Mouse (Mus musculus): ENCODE measurements at regions not wholly inside any gene's neighbourhood (a gene's known extent, or its start where the extent isn't known, plus 50 kb on each side); places are given as distances from the start of the nearest gene placed in this dataset.

GRCm38 (mm10) chr1:56171157-56171556, 466.1 kb downstream of the Hsfy2 start:
- DNase-seq (ENCODE audit: low spot score) (no peak), ATAC-seq (ENCODE audit: low read depth) (no peak)
- Histone ChIP-seq H3K9me3 (ENCODE audit: control insufficient read depth, low read length) (0 out of 2 replicates have a peak, but pooled peaks cover 4% of the 10 kb centered on the region), H3K4me3 (ENCODE audit: low read depth, low read length) (no peak overlapping the region), H3K4me1 (ENCODE audit: control insufficient read depth, insufficient read depth, low read length) (no peaks in the 10 kb centered on the region), H3K27ac (replicated peaks; ENCODE audit: low read depth, low read length) (no peak overlapping the region), H3K36me3 (ENCODE audit: control insufficient read depth, insufficient read depth, low read length) (no peaks in the 10 kb centered on the region), H3K27me3 (replicated peaks; ENCODE audit: control insufficient read depth, insufficient read depth, low read length) (no peaks in the 10 kb centered on the region), H3K9ac (ENCODE audit: low read depth, low read length) (no peak overlapping the region), H3K4me2 (ENCODE audit: low read depth, low read length) (no peak overlapping the region)
- 66% methylated on average over 4 of the region's 4 CpGs for WGBS

GRCm38 (mm10) chr1:56168712-56169111, 468.5 kb downstream of the Hsfy2 start:
- DNase-seq (ENCODE audit: low spot score), result no peak
- 73% methylated on average over 1 of the region's 1 CpGs for WGBS

GRCm38 (mm10) chr1:56168063-56168462, 469.2 kb downstream of the Hsfy2 start:
- WGBS, result 86% methylated on average over 4 of the region's 4 CpGs
- H3K36me3 ChIP-seq (ENCODE audit: control insufficient read depth, insufficient read depth, low read length), result no peaks in the 10 kb centered on the region
- H3K27ac ChIP-seq (replicated peaks; ENCODE audit: low read depth, low read length), result no peak overlapping the region
- no peak overlapping the region for H3K4me3 ChIP-seq (ENCODE audit: low read depth, low read length)
- H3K9ac ChIP-seq (ENCODE audit: low read depth, low read length), result no peak overlapping the region
- no peak overlapping the region for H3K4me2 ChIP-seq (ENCODE audit: low read depth, low read length)
- no peaks in the 10 kb centered on the region for H3K4me1 ChIP-seq (ENCODE audit: control insufficient read depth, insufficient read depth, low read length)
- no peaks in the 10 kb centered on the region for H3K9me3 ChIP-seq (ENCODE audit: control insufficient read depth, low read length)
- no peak for DNase-seq (ENCODE audit: low spot score)
- no peak for ATAC-seq (ENCODE audit: low read depth)
- no peaks in the 10 kb centered on the region for H3K27me3 ChIP-seq (replicated peaks; ENCODE audit: control insufficient read depth, insufficient read depth, low read length)

More at GRCm38 (mm10) chr1:56168712-56169111, 468.5 kb downstream of the Hsfy2 start:
- no peaks in the 10 kb centered on the region for H3K27me3 ChIP-seq (replicated peaks; ENCODE audit: control insufficient read depth, insufficient read depth, low read length)
- no peak overlapping the region for H3K4me3 ChIP-seq (ENCODE audit: low read depth, low read length)
- H3K9me3 ChIP-seq (ENCODE audit: control insufficient read depth, low read length), result no peaks in the 10 kb centered on the region
- H3K36me3 ChIP-seq (ENCODE audit: control insufficient read depth, insufficient read depth, low read length), result no peaks in the 10 kb centered on the region
- H3K4me1 ChIP-seq (ENCODE audit: control insufficient read depth, insufficient read depth, low read length), result no peaks in the 10 kb centered on the region
- H3K4me2 ChIP-seq (ENCODE audit: low read depth, low read length), result no peak overlapping the region
- ATAC-seq (ENCODE audit: low read depth), result no peak
- H3K9ac ChIP-seq (ENCODE audit: low read depth, low read length), result no peak overlapping the region
- H3K27ac ChIP-seq (replicated peaks; ENCODE audit: low read depth, low read length), result no peak overlapping the region

- WGBS, result 71% methylated on average over 2 of the region's 2 CpGs
- H3K4me3 ChIP-seq (ENCODE audit: low read depth, low read length), result no peak overlapping the region
- H3K9me3 ChIP-seq (ENCODE audit: control insufficient read depth, low read length), result no peaks in the 10 kb centered on the region
- no peaks in the 10 kb centered on the region for H3K27me3 ChIP-seq (replicated peaks; ENCODE audit: control insufficient read depth, insufficient read depth, low read length)
- no peak for ATAC-seq (ENCODE audit: low read depth)
- no peak overlapping the region for H3K27ac ChIP-seq (replicated peaks; ENCODE audit: low read depth, low read length)
- no peak for DNase-seq (ENCODE audit: low spot score)
- H3K4me2 ChIP-seq (ENCODE audit: low read depth, low read length), result no peak overlapping the region
- no peaks in the 10 kb centered on the region for H3K36me3 ChIP-seq (ENCODE audit: control insufficient read depth, insufficient read depth, low read length)
- no peaks in the 10 kb centered on the region for H3K4me1 ChIP-seq (ENCODE audit: control insufficient read depth, insufficient read depth, low read length)
- no peak overlapping the region for H3K9ac ChIP-seq (ENCODE audit: low read depth, low read length)
These were observed 472.0 kb downstream of the Hsfy2 start for GRCm38 (mm10) chr1:56165228-56165627.

- Histone ChIP-seq H3K4me2 (ENCODE audit: low read depth, low read length) (no peak overlapping the region), H3K4me1 (ENCODE audit: control insufficient read depth, insufficient read depth, low read length) (no peaks in the 10 kb centered on the region), H3K9me3 (ENCODE audit: control insufficient read depth, low read length) (no peaks in the 10 kb centered on the region), H3K27ac (replicated peaks; ENCODE audit: low read depth, low read length) (no peak overlapping the region), H3K27me3 (replicated peaks; ENCODE audit: control insufficient read depth, insufficient read depth, low read length) (no peaks in the 10 kb centered on the region), H3K4me3 (ENCODE audit: low read depth, low read length) (no peak overlapping the region), H3K36me3 (ENCODE audit: control insufficient read depth, insufficient read depth, low read length) (no peaks in the 10 kb centered on the region), H3K9ac (ENCODE audit: low read depth, low read length) (no peak overlapping the region)
- 88% methylated on average over 2 of the region's 2 CpGs for WGBS
- ATAC-seq (ENCODE audit: low read depth) (no peak), DNase-seq (ENCODE audit: low spot score) (no peak)
These were observed 472.9 kb downstream of the Hsfy2 start for GRCm38 (mm10) chr1:56164366-56164765.

GRCm38 (mm10) chr1:56130951-56131350, 506.3 kb downstream of the Hsfy2 start:
- H3K9me3 ChIP-seq (ENCODE audit: control insufficient read depth, low read length), result no peaks in the 10 kb centered on the region
- H3K36me3 ChIP-seq (ENCODE audit: control insufficient read depth, insufficient read depth, low read length), result no peaks in the 10 kb centered on the region
- no peak overlapping the region for H3K9ac ChIP-seq (ENCODE audit: low read depth, low read length)
- H3K4me3 ChIP-seq (ENCODE audit: low read depth, low read length), result no peak overlapping the region
- H3K4me2 ChIP-seq (ENCODE audit: low read depth, low read length), result no peak overlapping the region
- ATAC-seq (ENCODE audit: low read depth) (no peak), DNase-seq (ENCODE audit: low spot score) (peak; percentile 30)
- H3K27ac ChIP-seq (replicated peaks; ENCODE audit: low read depth, low read length), result no peak overlapping the region
- no peaks in the 10 kb centered on the region for H3K27me3 ChIP-seq (replicated peaks; ENCODE audit: control insufficient read depth, insufficient read depth, low read length)
- 61% methylated on average over 7 of the region's 7 CpGs for WGBS
- H3K4me1 ChIP-seq (ENCODE audit: control insufficient read depth, insufficient read depth, low read length), result no peaks in the 10 kb centered on the region

- ATAC-seq (ENCODE audit: low read depth) (peak; percentile 76), DNase-seq (ENCODE audit: low spot score) (peak; percentile 82)
- Histone ChIP-seq H3K36me3 (ENCODE audit: control insufficient read depth, insufficient read depth, low read length) (no peaks in the 10 kb centered on the region), H3K4me1 (ENCODE audit: control insufficient read depth, insufficient read depth, low read length) (peaks cover 5% of the 10 kb centered on the region; the same call in 1 of the 2 replicates), H3K9ac (ENCODE audit: low read depth, low read length) (no peak overlapping the region), H3K4me2 (ENCODE audit: low read depth, low read length) (no peak overlapping the region), H3K27ac (replicated peaks; ENCODE audit: low read depth, low read length) (no peak overlapping the region), H3K4me3 (ENCODE audit: low read depth, low read length) (no peak overlapping the region), H3K27me3 (replicated peaks; ENCODE audit: control insufficient read depth, insufficient read depth, low read length) (no peaks in the 10 kb centered on the region), H3K9me3 (ENCODE audit: control insufficient read depth, low read length) (no peaks in the 10 kb centered on the region)
- WGBS, result 44% methylated on average over 4 of the region's 4 CpGs
These were observed 547.9 kb downstream of the Hsfy2 start for GRCm38 (mm10) chr1:56089254-56089834.

- Histone ChIP-seq H3K27ac (replicated peaks; ENCODE audit: low read depth, low read length) (no peak overlapping the region), H3K4me2 (ENCODE audit: low read depth, low read length) (no peak overlapping the region), H3K9ac (ENCODE audit: low read depth, low read length) (no peak overlapping the region), H3K4me3 (ENCODE audit: low read depth, low read length) (no peak overlapping the region), H3K27me3 (replicated peaks; ENCODE audit: control insufficient read depth, insufficient read depth, low read length) (no peaks in the 10 kb centered on the region), H3K4me1 (ENCODE audit: control insufficient read depth, insufficient read depth, low read length) (peaks cover 5% of the 10 kb centered on the region; the same call in 1 of the 2 replicates), H3K9me3 (ENCODE audit: control insufficient read depth, low read length) (no peaks in the 10 kb centered on the region), H3K36me3 (ENCODE audit: control insufficient read depth, insufficient read depth, low read length) (no peaks in the 10 kb centered on the region)
- DNase-seq (ENCODE audit: low spot score) (peak; percentile 29), ATAC-seq (ENCODE audit: low read depth) (no peak)
- 48% methylated on average over 1 of the region's 1 CpGs for WGBS
These were observed 548.9 kb downstream of the Hsfy2 start for GRCm38 (mm10) chr1:56088357-56088756.

- WGBS, result 73% methylated on average over 1 of the region's 1 CpGs
- no peaks in the 10 kb centered on the region for H3K36me3 ChIP-seq (ENCODE audit: control insufficient read depth, insufficient read depth, low read length)
- no peak overlapping the region for H3K27ac ChIP-seq (replicated peaks; ENCODE audit: low read depth, low read length)
- H3K4me1 ChIP-seq (ENCODE audit: control insufficient read depth, insufficient read depth, low read length), result no peaks in the 10 kb centered on the region
- ATAC-seq (ENCODE audit: low read depth) (no peak), DNase-seq (ENCODE audit: low spot score) (peak; percentile 11)
- no peak overlapping the region for H3K4me3 ChIP-seq (ENCODE audit: low read depth, low read length)
- H3K27me3 ChIP-seq (replicated peaks; ENCODE audit: control insufficient read depth, insufficient read depth, low read length), result no peaks in the 10 kb centered on the region
- no peaks in the 10 kb centered on the region for H3K9me3 ChIP-seq (ENCODE audit: control insufficient read depth, low read length)
- no peak overlapping the region for H3K4me2 ChIP-seq (ENCODE audit: low read depth, low read length)
- H3K9ac ChIP-seq (ENCODE audit: low read depth, low read length), result no peak overlapping the region
These were observed 560.5 kb downstream of the Hsfy2 start for GRCm38 (mm10) chr1:56076757-56077156.

Measured in embryonic facial prominence, embryonic 14.5 days (tissue).